Mouse (Mus musculus): Measurements from ENCODE around the gene Osbpl3.

The Osbpl3 gene

DNA sequence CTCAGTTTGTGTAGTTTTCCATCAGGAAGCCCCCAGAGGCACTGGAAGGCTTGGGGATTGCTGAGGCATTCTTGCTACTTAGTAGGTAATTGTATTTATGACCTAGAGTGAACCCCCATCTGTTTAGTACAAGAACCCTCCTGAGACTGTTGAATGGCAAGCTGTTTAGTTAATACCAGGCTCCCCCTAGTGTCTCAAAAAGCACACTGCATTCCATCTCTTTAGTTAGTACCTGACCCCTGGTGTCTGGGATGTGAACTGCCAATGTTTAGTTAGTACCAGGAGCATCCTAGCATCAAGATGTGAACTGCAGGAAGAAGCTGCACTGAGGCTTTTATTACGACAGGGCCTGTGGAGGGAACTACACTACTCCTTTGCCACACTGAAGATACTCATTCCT, 161.9 kb downstream of the Osbpl3 start:
- DNase-seq (ENCODE audit: low spot score in 2 of 2): peak; percentile 74 to 83

DNA sequence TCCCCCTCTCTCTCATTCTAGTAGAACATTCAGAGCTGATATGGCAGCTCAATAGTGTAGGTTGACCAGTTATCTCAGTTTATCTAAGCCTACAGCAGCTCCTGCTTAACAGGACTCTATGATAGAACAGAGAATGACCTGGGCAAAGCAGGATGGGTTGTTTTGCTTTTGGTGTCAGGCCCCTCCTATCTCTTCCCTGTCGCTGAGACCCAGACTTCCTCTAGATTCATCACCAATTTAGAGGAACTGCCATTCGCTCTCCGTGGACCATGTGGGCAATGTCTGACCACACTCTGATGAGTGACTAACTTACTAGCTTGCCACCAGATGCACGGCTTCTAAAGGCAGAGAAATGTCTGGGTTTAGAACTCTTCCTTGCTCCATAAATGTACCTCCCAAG, 164.4 kb downstream of the Osbpl3 start:
- DNase-seq (ENCODE audit: low spot score in 2 of 2): no peak

DNA sequence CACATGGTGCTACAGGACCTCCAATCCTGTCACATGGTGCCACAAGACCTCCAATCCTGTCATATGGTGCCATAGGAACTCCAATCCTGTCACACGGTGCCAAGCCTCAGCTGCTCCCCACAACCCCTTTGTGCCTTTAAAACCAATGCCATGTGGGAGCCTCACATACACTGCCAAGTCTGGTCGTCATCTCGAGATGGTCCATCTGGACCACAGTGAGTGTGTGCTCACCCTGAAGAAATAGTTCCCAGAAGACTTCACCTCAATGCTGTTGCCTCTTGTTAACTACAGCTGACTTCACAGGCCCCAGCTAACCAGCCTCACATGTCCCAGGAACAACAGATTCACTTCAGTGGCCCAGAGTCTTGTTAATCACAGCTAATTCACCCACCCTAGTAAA, 169.1 kb downstream of the Osbpl3 start:
- no peak for DNase-seq (ENCODE audit: low spot score in 2 of 2)

DNA sequence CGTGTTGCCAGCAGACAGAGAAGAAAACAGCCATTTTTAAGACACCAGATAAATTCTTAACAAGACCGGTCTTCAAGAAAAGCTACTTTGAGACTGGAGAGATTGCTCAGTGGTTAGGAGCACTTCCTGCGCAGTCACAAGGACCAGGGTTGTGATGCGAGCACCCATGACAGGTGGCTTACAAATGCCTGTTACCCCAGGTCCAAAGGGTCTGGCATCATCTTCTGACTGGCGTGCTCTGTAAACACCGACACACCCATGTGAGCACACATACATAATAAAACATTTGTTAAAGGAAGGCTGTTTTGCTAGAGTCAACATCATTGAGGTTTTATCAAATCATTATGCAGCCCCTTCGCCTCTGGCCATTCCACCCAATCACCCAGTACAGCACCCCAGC, 176.4 kb downstream of the Osbpl3 start:
- DNase-seq (ENCODE audit: low spot score in 2 of 2): no peak

DNA sequence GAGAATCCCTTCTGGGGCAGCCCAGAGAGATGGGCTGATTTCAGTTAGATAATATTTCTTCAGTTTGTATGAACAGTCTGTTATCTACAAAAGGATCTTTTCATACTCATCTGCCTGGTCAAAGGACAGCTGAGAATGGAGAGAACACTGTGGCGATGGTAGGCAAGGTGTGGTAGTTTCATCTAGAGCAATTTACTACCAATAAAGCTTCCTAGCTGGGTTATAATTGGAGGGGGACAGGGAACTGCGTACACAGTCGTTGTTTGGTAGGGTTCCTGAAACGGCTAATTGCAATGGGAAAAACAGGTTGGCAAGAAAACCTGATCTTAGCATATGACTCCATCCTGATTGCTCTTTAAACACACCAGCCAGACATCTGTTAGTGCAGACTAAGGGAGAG, 182.1 kb downstream of the Osbpl3 start:
- no peak for DNase-seq (ENCODE audit: low spot score in 2 of 2)

DNA sequence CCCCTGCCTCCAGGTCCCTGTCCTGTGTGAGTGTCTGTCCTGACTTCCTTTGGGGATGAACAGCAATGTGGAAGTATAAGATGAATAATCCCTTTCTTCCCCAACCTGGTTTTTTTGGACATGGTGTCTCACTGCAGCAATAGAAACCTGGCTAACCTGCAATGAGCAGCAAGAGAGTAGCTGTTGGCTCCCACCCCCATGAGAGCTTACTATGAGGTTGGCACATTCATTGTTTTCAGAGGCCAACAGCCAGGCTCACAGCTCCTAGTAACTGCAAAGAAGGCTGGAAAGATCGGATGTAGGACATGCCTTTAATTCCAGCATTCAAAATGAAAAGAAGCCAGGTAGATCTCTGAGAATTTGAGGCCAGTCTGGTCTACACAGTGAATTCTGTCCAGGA, 182.6 kb downstream of the Osbpl3 start:
- DNase-seq (ENCODE audit: low spot score in 2 of 2): no peak

DNA sequence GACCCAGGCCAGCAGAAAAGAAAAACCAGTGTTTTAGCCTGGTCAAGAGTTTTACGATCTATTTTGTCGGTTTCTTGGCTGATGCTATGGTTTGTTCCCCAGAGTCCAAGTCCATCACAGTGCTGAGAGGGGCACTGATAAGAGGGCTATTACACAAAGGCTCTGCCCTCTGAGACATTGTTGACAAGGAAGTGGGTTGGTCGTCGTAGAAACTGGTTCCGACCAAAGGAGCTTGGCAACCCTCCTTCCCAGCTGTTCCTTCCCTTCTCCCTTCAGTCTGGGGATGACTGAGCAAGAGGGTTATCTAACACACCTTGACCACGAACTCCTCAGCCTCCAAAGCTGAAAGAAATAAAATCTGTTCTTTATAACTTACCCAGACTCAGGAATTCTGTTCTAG, 192.3 kb downstream of the Osbpl3 start, which contains the start of gene Gsdme:
TSS of gene Gsdme (minus strand) at position 193 of the 400 bp plus-strand sequence.
- no peak for DNase-seq (ENCODE audit: low spot score in 2 of 2)

DNA sequence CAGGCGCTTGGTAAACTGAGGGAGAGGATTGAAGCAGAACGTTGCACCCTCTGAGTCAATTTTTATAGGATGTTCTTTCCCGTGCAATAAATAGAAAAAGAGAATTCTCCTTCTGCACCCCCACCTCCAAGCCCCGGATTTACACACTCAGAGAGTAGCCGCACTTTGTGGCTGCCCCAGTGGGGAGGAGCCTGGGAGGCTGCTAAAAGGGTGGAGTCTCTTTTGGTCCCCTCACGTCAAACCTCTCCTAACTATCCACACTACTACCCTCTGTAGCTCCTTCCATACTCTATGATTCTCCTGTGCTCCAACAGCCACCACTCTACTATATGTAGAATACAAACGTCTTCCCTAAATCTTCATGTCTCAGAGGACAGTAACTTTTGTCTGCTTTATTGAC, 193.7 kb downstream of the Osbpl3 start:
- no peak for DNase-seq (ENCODE audit: low spot score in 2 of 2)

DNA sequence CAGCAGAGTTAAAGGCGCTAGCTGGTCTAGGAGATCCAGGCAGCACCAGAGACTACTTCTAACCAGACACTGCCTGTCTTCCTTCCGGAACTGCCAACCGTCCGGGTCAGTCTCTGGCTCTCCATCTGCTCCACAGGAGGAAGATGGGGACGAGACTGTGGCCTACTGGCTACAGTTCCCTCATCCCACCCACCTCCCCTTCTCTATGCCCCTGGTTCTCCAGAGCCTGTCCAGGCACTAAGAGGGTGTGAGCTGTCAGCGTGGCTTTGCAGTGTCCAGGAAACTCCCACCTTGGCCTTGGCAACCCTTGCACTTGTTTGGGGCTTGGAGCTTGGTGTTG, 194.1 kb downstream of the Osbpl3 start:
- no peak for DNase-seq (ENCODE audit: low spot score in 2 of 2)

DNA sequence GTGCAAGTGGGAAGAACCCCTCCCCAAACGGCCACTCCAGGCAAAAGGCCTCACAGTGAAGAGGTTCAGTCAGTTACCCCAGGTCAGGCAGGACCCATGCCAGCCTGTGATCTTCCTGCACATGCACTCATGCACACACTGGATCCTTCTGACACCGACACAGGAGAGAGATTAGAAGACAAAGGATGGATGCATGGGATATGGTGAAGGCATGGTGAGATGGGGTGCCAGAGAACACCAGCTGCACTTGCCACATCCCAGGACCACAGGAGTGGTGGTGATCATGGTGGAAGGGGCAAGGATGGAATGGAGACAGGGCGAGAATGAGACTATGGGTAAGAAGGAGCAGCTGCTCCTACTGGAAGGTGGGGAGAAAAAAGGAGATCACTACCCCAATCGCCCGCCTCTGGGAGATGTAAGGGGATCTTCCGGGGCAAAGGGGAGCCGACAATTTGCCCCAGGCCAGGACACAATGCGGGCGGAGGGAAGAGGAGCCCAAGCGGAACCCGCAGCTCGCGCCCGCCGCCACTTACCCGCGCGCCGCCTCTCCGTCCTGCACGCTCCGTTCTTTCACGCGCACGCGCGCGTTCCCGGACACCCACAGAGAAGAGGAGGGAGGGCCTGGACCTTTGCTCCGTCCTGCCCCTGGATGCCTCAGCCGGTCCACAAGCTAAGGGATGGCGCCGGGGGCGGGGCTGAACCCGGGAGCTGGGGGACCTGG, 194.6 kb downstream of the Osbpl3 start:
- DNase-seq (ENCODE audit: low spot score in 2 of 2): peak; percentile 48 to 49

DNA sequence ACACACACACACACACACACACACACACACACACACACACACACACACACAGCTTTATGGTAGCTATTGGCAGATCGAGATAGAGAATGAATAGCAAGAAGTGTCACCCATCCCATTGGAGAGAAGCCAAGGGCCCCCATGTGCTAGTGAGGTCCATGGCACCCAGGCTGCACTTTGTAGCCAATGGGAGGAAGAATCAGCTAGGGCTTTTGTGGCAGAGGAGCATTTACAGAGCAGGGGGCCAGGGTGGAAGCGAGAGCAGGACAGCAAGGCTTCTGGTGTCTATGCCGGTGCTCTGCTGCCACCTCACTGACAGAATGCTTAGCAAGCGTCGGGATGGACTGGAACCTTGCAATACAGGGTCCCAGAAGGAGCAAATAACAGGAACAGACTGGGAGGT, 200.6 kb downstream of the Osbpl3 start:
- DNase-seq (ENCODE audit: low spot score in 2 of 2): no peak

DNA sequence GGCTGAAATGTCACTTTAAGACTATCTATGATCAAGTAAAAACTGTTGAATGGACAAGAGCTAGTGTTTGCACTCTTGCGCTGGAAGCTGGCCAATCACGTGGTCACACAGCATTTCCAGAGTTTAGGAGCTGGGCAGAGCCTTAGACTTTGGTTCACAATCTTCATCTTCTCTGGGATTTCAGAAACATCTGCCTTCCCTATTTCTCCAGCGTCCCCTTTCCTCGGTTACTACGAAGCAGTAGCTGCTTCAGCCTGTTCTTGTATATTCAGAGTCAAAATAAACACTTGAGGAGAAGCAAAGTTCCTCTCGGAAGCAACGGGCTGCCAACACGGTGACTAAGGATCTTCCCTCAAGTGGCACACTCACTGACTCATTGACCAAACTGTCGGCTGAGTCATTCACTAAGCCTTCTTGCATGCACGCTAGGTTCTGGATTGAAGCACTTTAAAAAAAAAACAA, 201.2 kb downstream of the Osbpl3 start:
- peak; percentile 23 to 32 for DNase-seq (ENCODE audit: low spot score in 2 of 2)

DNA sequence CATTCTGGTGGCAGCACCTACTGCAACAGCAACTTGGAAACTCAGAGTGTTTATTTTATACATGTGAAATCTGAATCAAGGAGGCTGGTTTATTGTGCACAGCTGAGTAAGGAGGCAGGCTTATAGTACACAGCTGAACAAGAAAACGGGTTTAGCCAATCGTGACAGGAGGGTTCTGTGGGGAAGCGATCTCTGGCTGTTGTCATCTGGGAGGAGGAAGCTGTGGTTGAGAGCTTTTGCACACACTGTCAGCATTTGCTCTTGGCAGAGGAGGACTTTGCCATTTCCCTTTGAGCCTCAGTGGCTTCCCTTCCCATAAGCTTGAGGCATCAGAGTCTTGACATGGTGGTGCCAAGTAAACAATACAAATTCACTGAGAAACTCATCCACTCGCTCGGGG, 203.3 kb downstream of the Osbpl3 start:
- DNase-seq (ENCODE audit: low spot score in 2 of 2): peak; percentile 21 to 34

DNA sequence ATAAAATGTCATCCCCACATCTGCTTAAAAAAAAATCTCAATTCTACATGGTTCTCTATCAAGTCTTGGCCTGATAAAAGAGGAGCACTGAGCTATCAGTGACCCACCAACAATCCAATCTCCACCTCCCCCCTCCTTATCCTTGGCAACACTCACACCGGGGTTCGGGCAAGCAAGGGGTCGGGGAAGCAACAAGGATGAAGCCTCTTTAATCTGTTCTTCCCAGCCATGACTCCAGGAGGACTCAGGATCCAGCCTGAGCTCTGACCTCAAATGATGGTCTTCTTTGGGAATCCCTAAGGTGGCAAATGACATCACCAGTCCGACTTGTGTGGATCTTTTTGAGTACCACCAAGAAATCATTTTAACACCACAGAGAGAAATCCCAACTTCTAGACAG, 208.2 kb downstream of the Osbpl3 start:
- DNase-seq (ENCODE audit: low spot score in 2 of 2): no peak

DNA sequence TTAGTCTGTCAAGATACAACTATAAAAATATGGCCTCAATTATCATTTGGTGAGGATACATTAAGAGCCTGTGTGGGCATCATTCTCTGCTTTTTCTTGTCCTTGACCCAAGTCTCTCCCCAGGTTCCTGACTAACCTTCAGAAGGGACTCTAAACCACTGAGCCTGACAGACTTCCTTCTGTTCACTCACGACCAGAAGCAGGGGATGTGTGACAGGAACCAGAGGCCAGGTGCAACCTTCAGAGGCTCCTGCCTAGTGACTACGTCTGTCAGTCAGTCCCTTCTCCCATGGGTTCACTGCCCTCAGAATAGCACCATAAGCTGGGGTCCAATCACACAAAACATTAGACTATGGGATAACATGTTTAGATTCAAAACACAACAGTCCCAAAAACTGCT, 208.6 kb downstream of the Osbpl3 start:
- DNase-seq (ENCODE audit: low spot score in 2 of 2): no peak

DNA sequence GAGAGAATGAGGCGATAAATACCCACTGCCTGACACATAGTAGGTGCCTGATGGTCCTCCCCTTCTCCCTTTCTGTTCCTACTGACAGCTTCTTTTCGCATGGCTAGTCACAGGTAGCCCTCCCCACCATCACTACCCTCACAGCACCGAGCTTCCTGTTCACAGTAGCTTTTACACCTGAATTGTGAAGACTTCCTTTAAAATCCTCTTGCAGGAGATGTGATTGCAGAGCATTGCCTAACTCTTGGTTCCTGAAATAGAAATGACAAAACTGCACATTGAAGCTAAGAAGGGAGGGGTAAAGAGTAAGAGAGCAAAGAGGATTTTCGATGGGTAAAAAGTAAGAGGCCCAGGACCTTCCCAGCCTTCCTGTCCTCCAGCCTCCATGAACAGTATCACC, 211.0 kb downstream of the Osbpl3 start:
- DNase-seq (ENCODE audit: low spot score in 2 of 2): peak; percentile 4 to 15

DNA sequence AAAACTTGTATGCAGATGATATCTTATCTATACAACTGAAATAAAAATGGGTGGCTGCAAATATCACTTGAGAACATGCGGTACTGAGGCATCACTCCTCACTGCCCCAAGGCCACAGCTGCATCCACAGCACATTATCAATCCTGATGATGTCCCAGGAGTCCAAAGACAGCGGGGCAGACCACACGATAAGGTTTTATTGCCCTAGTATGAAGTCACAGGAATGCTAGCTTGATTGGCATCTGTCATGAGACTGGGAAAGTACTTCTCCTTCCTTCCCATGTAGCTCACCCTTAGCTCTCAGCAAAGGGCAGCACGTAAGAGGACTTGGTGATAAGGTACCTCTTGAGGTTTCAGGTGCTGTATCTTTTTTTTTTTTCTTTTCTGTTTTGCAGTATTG, 211.9 kb downstream of the Osbpl3 start:
- DNase-seq (ENCODE audit: low spot score in 2 of 2): no peak

Data from natural killer cell, adult 2 months (primary cell).